Mouse (Mus musculus) liver, embryonic 14.5 days (tissue): ENCODE results near the gene Syne4.

ENCODE experiments used
- CTCF ChIP-seq: IDR thresholded peaks from 2 replicates; pipeline ENCODE4 v1.5.1; 2016; ENCODE audit warnings: antibody characterized with exemption, low read depth, control low read depth
- EP300 ChIP-seq: IDR thresholded peaks from 2 replicates; pipeline ENCODE4 v1.6.1; 2016; ENCODE audit warnings: antibody characterized with exemption, low read depth

- TF ChIP-seq CTCF (no peak), EP300 (no peak)
These were observed 20.8 kb upstream of the Syne4 start for GRCm38 (mm10) chr7:30293795-30294194.
